Mouse (Mus musculus) brown adipose tissue, adult 24 weeks (tissue): ENCODE data around the gene Kctd8. TPM values are rescaled to one million over a fixed set of nuclear protein-coding genes. Genes with fewer than 3 reads are reported as not detected.
"Not testable (repeated sequence)": the region's sequence is repeated elsewhere in the genome, so short reads cannot be mapped to it uniquely, and the experiment has no call there.

Experiments used
- H3K27ac ChIP-seq: fragments of 200-500 bp; replicated peaks from 2 replicates; pipeline ENCODE4 v1.5.1; 2012; ENCODE audit warnings: low read depth, mild to moderate bottlenecking, low read length
- H3K4me1 ChIP-seq: fragments of 200-500 bp; 2 replicates; pipeline ENCODE4 v1.6.1; 2012; ENCODE audit warnings: low read length, mixed read lengths; ENCODE audit not compliant: control insufficient read depth, insufficient read depth, insufficient read length
- H3K4me3 ChIP-seq: fragments of 200-500 bp; 2 replicates; pipeline ENCODE4 v1.5.1; 2012; ENCODE audit warnings: low read depth, mild to moderate bottlenecking, low read length, moderate library complexity; ENCODE audit not compliant: insufficient read depth
- polyA plus RNA-seq: library from polyadenylated mRNA; stranded (reverse); fragments of >200 nt; gene quantifications from 2 replicates; pipeline ENCODE4 v1.2.4, GENCODE M21; 2012; ENCODE audit not compliant: missing spikeins, insufficient read depth, insufficient read length

Kctd8 gene
- polyA plus RNA-seq, 1 experiment = not detected

DNA sequence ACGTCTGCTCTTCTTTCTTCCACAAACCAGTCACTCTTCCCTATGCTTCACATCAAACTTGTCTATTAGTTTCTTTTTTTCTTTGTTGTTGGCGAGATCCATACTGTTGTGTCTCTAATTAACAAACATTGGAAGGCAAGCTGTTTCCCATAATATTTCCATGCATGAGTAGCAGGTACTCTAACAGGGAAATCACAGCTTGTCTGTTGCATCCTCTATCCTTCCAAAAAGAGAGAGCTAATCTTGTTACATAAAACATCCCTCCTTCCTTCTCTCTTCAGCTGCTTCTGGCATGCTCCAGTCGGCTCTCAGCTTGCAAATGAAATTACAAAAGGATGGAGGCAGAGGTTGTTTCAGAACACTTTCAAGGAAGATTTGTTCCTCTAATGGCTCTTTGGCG, 107.9 kb downstream of the Kctd8 start:
- H3K27ac ChIP-seq = no peak overlapping the region
- no peaks in the 10 kb centered on the region for H3K4me1 ChIP-seq
- no peak overlapping the region for H3K4me3 ChIP-seq

DNA sequence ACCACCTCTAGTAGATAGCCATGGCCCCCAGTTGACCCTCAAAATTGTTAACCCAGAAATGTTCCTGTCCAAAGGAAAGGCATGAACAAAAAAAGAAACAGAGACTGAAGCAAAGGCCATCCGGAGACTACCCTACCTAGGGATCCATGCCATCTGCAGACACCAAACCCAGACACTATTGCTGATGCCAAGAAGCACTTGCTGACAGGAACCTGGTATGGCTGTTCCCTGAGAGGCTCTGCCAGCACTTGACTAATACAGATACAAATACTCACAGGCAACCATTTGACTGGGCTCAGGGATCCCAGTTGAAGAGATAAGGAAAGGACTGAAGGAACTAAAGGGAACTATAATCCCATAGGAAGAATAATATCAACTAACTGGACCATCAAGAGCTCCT, 109.8 kb downstream of the Kctd8 start:
- H3K4me3 ChIP-seq, H3K4me1 ChIP-seq, H3K27ac ChIP-seq: not testable (repeated sequence)

DNA sequence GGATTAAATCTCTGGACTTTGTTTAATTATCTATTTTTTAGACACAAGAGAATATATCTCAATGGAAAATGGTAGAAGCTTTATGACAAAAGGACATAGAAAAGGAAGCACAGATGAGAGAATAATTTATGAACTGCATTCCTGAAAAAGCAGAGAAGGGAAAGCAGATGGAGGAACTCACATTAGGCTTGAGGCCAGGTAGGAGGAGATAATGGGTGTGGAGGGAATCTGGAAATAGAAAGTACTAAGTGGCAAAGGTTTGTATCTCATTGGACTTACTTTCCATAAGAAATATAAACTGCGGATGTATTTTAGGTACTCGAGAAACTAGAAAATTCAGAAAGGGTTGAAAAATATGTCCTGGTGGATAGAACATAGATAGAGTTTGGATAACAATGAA, 114.3 kb downstream of the Kctd8 start:
- H3K4me3 ChIP-seq = no peak overlapping the region
- H3K4me1 ChIP-seq = no peaks in the 10 kb centered on the region
- no peak overlapping the region for H3K27ac ChIP-seq

DNA sequence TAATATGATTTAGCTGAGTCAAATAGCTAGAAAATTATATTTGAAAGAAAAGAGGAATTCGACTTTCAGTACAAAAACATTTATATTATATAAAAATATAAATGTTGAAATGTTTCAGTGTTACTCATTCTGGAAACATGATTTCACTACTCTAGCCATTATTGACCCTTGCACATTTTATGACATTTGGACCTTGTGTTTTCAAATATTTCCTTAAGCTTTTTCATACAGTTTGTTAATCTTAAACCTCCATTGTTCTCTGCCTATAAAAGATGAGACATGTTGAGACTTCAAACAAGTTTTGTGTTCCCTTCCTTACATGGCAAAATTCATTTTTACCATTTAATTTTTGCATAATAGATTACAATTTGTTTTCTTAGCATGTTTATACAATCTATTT, 118.9 kb downstream of the Kctd8 start:
- Histone ChIP-seq H3K4me3 (no peak overlapping the region), H3K4me1 (no peaks in the 10 kb centered on the region), H3K27ac (no peak overlapping the region)

DNA sequence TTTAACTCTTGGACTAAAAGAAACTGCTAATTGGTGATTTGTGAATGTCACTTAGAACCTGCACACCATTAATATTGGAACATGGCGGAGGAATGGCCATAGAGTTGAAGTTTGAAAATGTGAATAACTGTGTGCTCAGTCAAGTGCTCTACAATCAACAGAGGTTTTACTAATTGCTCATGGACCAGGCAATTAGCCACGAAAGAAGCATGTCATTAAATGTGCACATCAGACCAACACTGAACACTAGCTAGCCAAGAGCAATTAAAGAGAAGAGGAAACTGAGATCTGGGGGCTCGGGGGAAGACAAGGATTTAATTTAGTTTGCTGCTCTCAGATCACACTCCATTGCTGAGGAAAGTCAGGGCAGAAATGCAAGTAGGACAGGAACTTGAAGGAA, 126.3 kb downstream of the Kctd8 start:
- Histone ChIP-seq H3K4me1 (no peaks in the 10 kb centered on the region), H3K27ac (no peak overlapping the region)

DNA sequence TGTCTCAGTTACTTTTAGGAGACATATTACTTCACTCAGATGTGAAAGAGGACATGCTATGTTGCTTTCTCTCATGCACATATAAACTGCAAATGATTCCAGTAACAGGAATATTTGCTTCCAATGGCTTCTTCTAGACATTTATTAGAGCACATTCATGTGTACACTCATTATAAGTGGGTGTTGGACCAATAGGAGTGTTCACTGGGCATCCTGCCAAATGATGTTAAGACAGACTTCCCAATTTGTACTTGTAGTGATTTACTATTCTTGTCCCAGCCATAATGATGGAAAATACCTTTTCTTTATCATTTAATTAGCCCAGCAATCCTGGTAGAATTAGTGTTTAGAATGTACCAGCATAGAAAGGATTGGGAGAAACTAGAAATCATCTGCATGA, 132.1 kb downstream of the Kctd8 start:
- no peaks in the 10 kb centered on the region for H3K4me1 ChIP-seq
- H3K27ac ChIP-seq = no peak overlapping the region
- no peak overlapping the region for H3K4me3 ChIP-seq

More for the DNA sequence above, 126.3 kb downstream of the Kctd8 start:
- no peak overlapping the region for H3K4me3 ChIP-seq

DNA sequence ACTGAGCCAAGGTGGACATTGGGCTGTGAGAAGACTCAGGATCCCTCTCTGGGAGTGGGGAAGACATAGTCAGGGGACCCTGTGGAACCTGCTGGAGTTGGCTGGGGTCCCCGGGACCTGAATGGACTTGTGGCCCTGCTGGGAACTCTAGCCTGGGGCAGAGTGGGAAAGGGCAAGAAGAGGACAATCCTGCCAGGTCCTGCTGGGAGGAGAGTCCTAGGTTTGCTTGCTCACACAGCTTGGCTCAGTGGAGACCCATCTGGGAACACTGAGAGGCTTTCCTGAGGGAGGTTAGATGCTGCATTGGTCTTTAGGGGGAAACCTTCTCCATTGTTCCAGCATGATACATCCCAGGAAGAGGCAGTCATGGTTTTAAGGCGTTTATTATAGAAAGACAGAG, 133.8 kb downstream of the Kctd8 start:
- Histone ChIP-seq H3K27ac (no peak overlapping the region), H3K4me1 (no peaks in the 10 kb centered on the region), H3K4me3 (no peak overlapping the region)

DNA sequence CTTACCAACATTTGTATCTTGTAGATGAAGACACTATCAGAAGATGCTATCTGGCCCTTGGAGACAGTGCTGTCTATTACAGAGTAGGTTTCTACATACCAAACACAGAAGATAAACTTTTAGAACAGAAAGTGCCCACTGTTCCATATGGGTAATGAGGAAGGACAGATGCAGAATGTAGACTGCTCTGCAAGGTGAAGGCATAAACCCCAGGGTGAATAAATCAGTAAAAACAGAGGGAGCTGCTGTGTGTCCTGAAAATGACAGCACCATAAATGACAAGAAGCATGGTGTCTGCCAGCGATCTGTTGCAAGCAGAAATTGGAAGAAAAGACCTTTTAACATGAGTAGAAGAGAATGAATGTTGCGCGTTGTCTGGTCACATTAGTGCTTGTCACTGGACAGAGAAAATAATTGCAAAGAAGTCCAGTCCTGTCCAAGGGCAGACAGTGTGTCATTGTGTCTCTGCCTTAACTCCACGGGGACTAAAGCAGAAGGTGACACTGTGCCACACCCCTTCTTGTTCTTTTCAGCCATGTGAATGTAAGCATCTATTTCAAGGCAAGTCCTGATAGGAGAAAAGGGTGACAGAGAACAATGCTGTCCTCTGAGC, 181.5 kb downstream of the Kctd8 start:
- H3K4me3 ChIP-seq = no peak overlapping the region
- no peaks in the 10 kb centered on the region for H3K4me1 ChIP-seq
- H3K27ac ChIP-seq = no peak overlapping the region

DNA sequence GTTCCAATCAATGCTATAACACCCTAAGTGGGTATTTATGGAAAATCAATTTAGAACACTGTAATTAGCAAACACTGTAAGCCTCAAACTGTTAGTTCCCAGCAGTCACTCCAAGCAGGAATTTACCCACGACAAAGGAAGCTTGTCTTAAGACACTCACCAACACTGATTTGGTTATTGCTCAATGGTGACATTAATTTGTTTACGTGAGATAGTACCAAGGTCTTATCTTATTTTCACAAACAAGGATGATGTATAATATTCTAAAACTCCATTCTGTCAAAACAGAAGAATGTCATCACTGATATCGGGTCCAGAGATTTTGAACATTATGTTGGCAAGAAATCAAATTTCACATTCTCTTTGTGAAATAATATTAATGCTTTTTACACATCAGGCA, 185.0 kb downstream of the Kctd8 start:
- no peaks in the 10 kb centered on the region for H3K4me1 ChIP-seq
- no peak overlapping the region for H3K27ac ChIP-seq
- no peak overlapping the region for H3K4me3 ChIP-seq

DNA sequence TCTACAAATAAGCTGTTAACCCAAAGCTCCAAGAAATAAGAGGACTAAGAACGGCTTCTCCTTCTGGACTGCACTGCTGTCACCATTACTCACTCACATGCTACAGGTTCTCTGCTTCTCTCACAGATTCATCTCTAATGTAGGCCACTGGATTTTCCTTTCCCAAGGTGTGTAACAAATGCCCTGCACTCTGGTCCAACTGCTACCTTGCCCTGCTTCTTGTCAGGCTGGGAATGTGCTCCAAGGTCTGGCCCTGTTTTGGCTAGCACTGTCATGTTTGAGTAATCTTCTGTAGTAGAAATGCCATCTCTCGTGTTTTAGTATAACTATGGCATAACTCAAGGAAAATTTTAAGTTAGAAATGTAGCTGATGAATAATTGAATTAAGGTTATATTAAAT, 195.7 kb downstream of the Kctd8 start:
- Histone ChIP-seq H3K4me3 (no peak overlapping the region), H3K27ac (no peak overlapping the region), H3K4me1 (no peaks in the 10 kb centered on the region)

DNA sequence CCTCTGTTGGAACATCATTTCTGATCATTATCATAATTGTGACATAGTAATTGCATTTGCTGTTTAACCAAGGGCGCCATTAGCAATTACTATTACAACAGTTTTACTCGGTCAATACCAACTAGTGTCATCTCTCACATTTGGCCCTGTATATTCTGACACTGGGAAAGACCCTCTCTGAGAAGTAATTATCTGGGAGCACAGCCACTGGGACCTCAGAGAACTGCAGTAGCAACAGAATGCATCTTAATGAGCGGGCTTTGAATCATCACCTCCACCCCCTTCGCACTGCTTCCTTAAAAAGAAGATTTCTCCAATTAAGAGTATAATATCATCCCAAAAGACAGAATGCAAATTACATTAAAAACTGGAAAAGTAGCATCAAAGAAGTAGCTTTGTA, 200.4 kb downstream of the Kctd8 start:
- H3K4me1 ChIP-seq = no peaks in the 10 kb centered on the region
- H3K27ac ChIP-seq = no peak overlapping the region
- no peak overlapping the region for H3K4me3 ChIP-seq

DNA sequence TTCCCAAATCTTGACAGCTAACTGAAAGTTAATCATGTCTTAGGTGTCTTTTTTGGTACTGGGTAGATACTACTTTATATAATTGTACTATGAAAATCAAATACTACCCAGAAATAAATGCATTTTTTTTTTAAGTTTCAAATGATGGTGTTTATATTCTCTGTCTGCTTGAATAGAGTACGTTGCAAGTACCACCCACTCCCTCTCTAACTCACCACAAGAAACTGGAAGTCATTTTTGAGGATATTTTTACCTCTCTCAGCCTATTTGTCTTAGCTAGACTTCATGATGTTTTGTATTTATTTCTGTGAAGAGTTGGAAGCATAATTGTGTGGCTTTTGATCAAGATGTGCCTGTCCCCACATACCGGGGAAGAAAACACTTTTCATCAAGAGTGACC, 232.8 kb downstream of the Kctd8 start:
- H3K4me3 ChIP-seq = no peak overlapping the region
- H3K4me1 ChIP-seq = no peaks in the 10 kb centered on the region
- no peak overlapping the region for H3K27ac ChIP-seq

DNA sequence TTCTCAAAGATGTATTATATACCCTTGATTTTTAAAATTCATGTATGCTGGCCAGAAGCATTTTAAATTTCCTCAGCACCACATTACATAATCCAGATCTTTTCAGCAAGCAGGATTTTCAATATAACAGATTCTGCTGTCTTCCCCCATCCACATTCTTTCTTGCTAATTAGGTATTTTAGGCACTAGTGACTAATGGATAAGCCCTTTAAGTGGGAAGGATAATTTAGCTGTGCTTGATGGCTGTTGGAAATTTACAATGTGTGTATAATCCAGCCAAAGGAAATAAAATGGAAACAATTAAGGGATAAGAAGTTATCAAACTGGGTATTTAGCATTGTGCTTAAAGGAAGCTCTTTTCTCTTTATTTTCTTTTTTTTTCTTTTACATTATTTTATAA, 252.6 kb downstream of the Kctd8 start:
- no peak overlapping the region for H3K27ac ChIP-seq
- no peaks in the 10 kb centered on the region for H3K4me1 ChIP-seq
- H3K4me3 ChIP-seq = no peak overlapping the region

Other genes with a start within 250 kb of the Kctd8 start
- gene Yipf7, start 201.0 kb upstream of the Kctd8 start, polyA plus RNA-seq = 1.4 and 5.5 TPM in 2 replicates
- gene Guf1, start 215.2 kb upstream of the Kctd8 start, polyA plus RNA-seq = 36.7 and 46.3 TPM in 2 replicates